Mouse (Mus musculus): ENCODE results near the gene Sh2d6. TPM values are rescaled to one million over a fixed set of nuclear protein-coding genes. Genes with fewer than 3 reads are reported as not detected.

The Sh2d6 gene
- polyA plus RNA-seq, 1 experiment from 2014 or later = 0.66 TPM

GRCm38 (mm10) chr6:72498950-72499349 is 22.6 kb downstream of the Sh2d6 start:
- Histone ChIP-seq H3K27me3 (ENCODE audit: control insufficient read depth, insufficient read depth, low read length) (no peaks in the 10 kb centered on the region), H3K27ac (ENCODE audit: low read depth, low read length) (no peak overlapping the region), H3K4me2 (replicated peaks; ENCODE audit: low read depth, low read length) (no peak overlapping the region), H3K9me3 (ENCODE audit: control insufficient read depth, low read length) (no peaks in the 10 kb centered on the region), H3K4me1 (replicated peaks; ENCODE audit: control insufficient read depth, insufficient read depth, low read length) (no peaks in the 10 kb centered on the region), H3K36me3 (ENCODE audit: control insufficient read depth, insufficient read depth, low read length) (no peaks in the 10 kb centered on the region), H3K4me3 (ENCODE audit: low read depth, low read length) (no peak overlapping the region), H3K9ac (ENCODE audit: low read depth, low read length) (no peak overlapping the region)
- DNase-seq (ENCODE audit: low spot score) (no peak), ATAC-seq (ENCODE audit: low FRiP score) (no peak)
- WGBS = 69% methylated on average over 5 of the region's 5 CpGs

- Histone ChIP-seq H3K36me3 (ENCODE audit: control insufficient read depth, insufficient read depth, low read length) (no peaks in the 10 kb centered on the region), H3K4me2 (replicated peaks; ENCODE audit: low read depth, low read length) (no peak overlapping the region), H3K27me3 (ENCODE audit: control insufficient read depth, insufficient read depth, low read length) (no peaks in the 10 kb centered on the region), H3K4me3 (ENCODE audit: low read depth, low read length) (no peak overlapping the region), H3K27ac (ENCODE audit: low read depth, low read length) (no peak overlapping the region), H3K9me3 (ENCODE audit: control insufficient read depth, low read length) (no peaks in the 10 kb centered on the region), H3K9ac (ENCODE audit: low read depth, low read length) (no peak overlapping the region), H3K4me1 (replicated peaks; ENCODE audit: control insufficient read depth, insufficient read depth, low read length) (no peaks in the 10 kb centered on the region)
- 87% methylated on average over 6 of the region's 6 CpGs for WGBS
- ATAC-seq (ENCODE audit: low FRiP score) (no peak), DNase-seq (ENCODE audit: low spot score) (no peak)
These were observed 28.6 kb downstream of the Sh2d6 start for GRCm38 (mm10) chr6:72492892-72493291.

GRCm38 (mm10) chr6:72491151-72491550 is 30.4 kb downstream of the Sh2d6 start:
- DNase-seq (ENCODE audit: low spot score) (no peak), ATAC-seq (ENCODE audit: low FRiP score) (no peak)
- Histone ChIP-seq H3K4me2 (replicated peaks; ENCODE audit: low read depth, low read length) (no peak overlapping the region), H3K9ac (ENCODE audit: low read depth, low read length) (no peak overlapping the region), H3K4me1 (replicated peaks; ENCODE audit: control insufficient read depth, insufficient read depth, low read length) (no peaks in the 10 kb centered on the region), H3K4me3 (ENCODE audit: low read depth, low read length) (no peak overlapping the region), H3K9me3 (ENCODE audit: control insufficient read depth, low read length) (no peaks in the 10 kb centered on the region), H3K27me3 (ENCODE audit: control insufficient read depth, insufficient read depth, low read length) (no peaks in the 10 kb centered on the region), H3K27ac (ENCODE audit: low read depth, low read length) (no peak overlapping the region), H3K36me3 (ENCODE audit: control insufficient read depth, insufficient read depth, low read length) (no peaks in the 10 kb centered on the region)
- WGBS = 88% methylated on average over 3 of the region's 3 CpGs

GRCm38 (mm10) chr6:72489534-72489933 is 32.0 kb downstream of the Sh2d6 start:
- no peak for DNase-seq (ENCODE audit: low spot score)
- H3K4me1 ChIP-seq (replicated peaks; ENCODE audit: control insufficient read depth, insufficient read depth, low read length) = no peaks in the 10 kb centered on the region
- no peak for ATAC-seq (ENCODE audit: low FRiP score)
- H3K9ac ChIP-seq (ENCODE audit: low read depth, low read length) = no peak overlapping the region
- no peaks in the 10 kb centered on the region for H3K27me3 ChIP-seq (ENCODE audit: control insufficient read depth, insufficient read depth, low read length)
- no peak overlapping the region for H3K4me3 ChIP-seq (ENCODE audit: low read depth, low read length)
- H3K9me3 ChIP-seq (ENCODE audit: control insufficient read depth, low read length) = no peaks in the 10 kb centered on the region
- H3K36me3 ChIP-seq (ENCODE audit: control insufficient read depth, insufficient read depth, low read length) = no peaks in the 10 kb centered on the region
- no peak overlapping the region for H3K4me2 ChIP-seq (replicated peaks; ENCODE audit: low read depth, low read length)
- no peak overlapping the region for H3K27ac ChIP-seq (ENCODE audit: low read depth, low read length)

- H3K4me2 ChIP-seq (replicated peaks; ENCODE audit: low read depth, low read length) = no peak overlapping the region
- no peaks in the 10 kb centered on the region for H3K27me3 ChIP-seq (ENCODE audit: control insufficient read depth, insufficient read depth, low read length)
- no peak for DNase-seq (ENCODE audit: low spot score)
These were observed 32.7 kb downstream of the Sh2d6 start for GRCm38 (mm10) chr6:72488850-72489249.

GRCm38 (mm10) chr6:72487282-72487681 is 34.2 kb downstream of the Sh2d6 start:
- Histone ChIP-seq H3K4me3 (ENCODE audit: low read depth, low read length) (no peak overlapping the region), H3K36me3 (ENCODE audit: control insufficient read depth, insufficient read depth, low read length) (no peaks in the 10 kb centered on the region), H3K27me3 (ENCODE audit: control insufficient read depth, insufficient read depth, low read length) (no peaks in the 10 kb centered on the region), H3K4me2 (replicated peaks; ENCODE audit: low read depth, low read length) (no peak overlapping the region), H3K9ac (ENCODE audit: low read depth, low read length) (no peak overlapping the region), H3K27ac (ENCODE audit: low read depth, low read length) (no peak overlapping the region), H3K9me3 (ENCODE audit: control insufficient read depth, low read length) (no peaks in the 10 kb centered on the region), H3K4me1 (replicated peaks; ENCODE audit: control insufficient read depth, insufficient read depth, low read length) (no peaks in the 10 kb centered on the region)
- ATAC-seq (ENCODE audit: low FRiP score) = no peak
- WGBS = 74% methylated on average over 3 of the region's 3 CpGs
- no peak for DNase-seq (ENCODE audit: low spot score)

More at GRCm38 (mm10) chr6:72488850-72489249, 32.7 kb downstream of the Sh2d6 start:
- Histone ChIP-seq H3K4me3 (ENCODE audit: low read depth, low read length) (no peak overlapping the region), H3K9me3 (ENCODE audit: control insufficient read depth, low read length) (no peaks in the 10 kb centered on the region), H3K9ac (ENCODE audit: low read depth, low read length) (no peak overlapping the region), H3K4me1 (replicated peaks; ENCODE audit: control insufficient read depth, insufficient read depth, low read length) (no peaks in the 10 kb centered on the region), H3K27ac (ENCODE audit: low read depth, low read length) (no peak overlapping the region), H3K36me3 (ENCODE audit: control insufficient read depth, insufficient read depth, low read length) (no peaks in the 10 kb centered on the region)
- ATAC-seq (ENCODE audit: low FRiP score) = no peak
- WGBS = 63% methylated on average over 3 of the region's 3 CpGs

- H3K27me3 ChIP-seq (ENCODE audit: control insufficient read depth, insufficient read depth, low read length) = no peaks in the 10 kb centered on the region
- no peaks in the 10 kb centered on the region for H3K36me3 ChIP-seq (ENCODE audit: control insufficient read depth, insufficient read depth, low read length)
- ATAC-seq (ENCODE audit: low FRiP score) (no peak), DNase-seq (ENCODE audit: low spot score) (no peak)
- no peaks in the 10 kb centered on the region for H3K4me1 ChIP-seq (replicated peaks; ENCODE audit: control insufficient read depth, insufficient read depth, low read length)
- no peak overlapping the region for H3K4me3 ChIP-seq (ENCODE audit: low read depth, low read length)
- no peak overlapping the region for H3K9ac ChIP-seq (ENCODE audit: low read depth, low read length)
- WGBS = 91% methylated on average over 6 of the region's 6 CpGs
- no peak overlapping the region for H3K4me2 ChIP-seq (replicated peaks; ENCODE audit: low read depth, low read length)
- no peaks in the 10 kb centered on the region for H3K9me3 ChIP-seq (ENCODE audit: control insufficient read depth, low read length)
- no peak overlapping the region for H3K27ac ChIP-seq (ENCODE audit: low read depth, low read length)
These were observed 35.2 kb downstream of the Sh2d6 start for GRCm38 (mm10) chr6:72486307-72486706.

GRCm38 (mm10) chr6:72484887-72485286 is 36.6 kb downstream of the Sh2d6 start:
- Histone ChIP-seq H3K27ac (ENCODE audit: low read depth, low read length) (no peak overlapping the region), H3K9ac (ENCODE audit: low read depth, low read length) (no peak overlapping the region), H3K4me3 (ENCODE audit: low read depth, low read length) (no peak overlapping the region), H3K36me3 (ENCODE audit: control insufficient read depth, insufficient read depth, low read length) (no peaks in the 10 kb centered on the region), H3K27me3 (ENCODE audit: control insufficient read depth, insufficient read depth, low read length) (no peaks in the 10 kb centered on the region), H3K4me2 (replicated peaks; ENCODE audit: low read depth, low read length) (no peak overlapping the region), H3K9me3 (ENCODE audit: control insufficient read depth, low read length) (no peaks in the 10 kb centered on the region), H3K4me1 (replicated peaks; ENCODE audit: control insufficient read depth, insufficient read depth, low read length) (no peaks in the 10 kb centered on the region)
- ATAC-seq (ENCODE audit: low FRiP score) (no peak), DNase-seq (ENCODE audit: low spot score) (no peak)
- 80% methylated on average over 4 of the region's 4 CpGs for WGBS

GRCm38 (mm10) chr6:72482156-72482555 is 39.4 kb downstream of the Sh2d6 start:
- DNase-seq (ENCODE audit: low spot score) (no peak), ATAC-seq (ENCODE audit: low FRiP score) (no peak)
- 64% methylated on average over 2 of the region's 2 CpGs for WGBS

More at GRCm38 (mm10) chr6:72482156-72482555, 39.4 kb downstream of the Sh2d6 start:
- Histone ChIP-seq H3K4me3 (ENCODE audit: low read depth, low read length) (no peak overlapping the region), H3K9me3 (ENCODE audit: control insufficient read depth, low read length) (no peaks in the 10 kb centered on the region), H3K4me2 (replicated peaks; ENCODE audit: low read depth, low read length) (no peak overlapping the region), H3K4me1 (replicated peaks; ENCODE audit: control insufficient read depth, insufficient read depth, low read length) (no peaks in the 10 kb centered on the region), H3K27me3 (ENCODE audit: control insufficient read depth, insufficient read depth, low read length) (no peaks in the 10 kb centered on the region), H3K9ac (ENCODE audit: low read depth, low read length) (no peak overlapping the region), H3K36me3 (ENCODE audit: control insufficient read depth, insufficient read depth, low read length) (no peaks in the 10 kb centered on the region), H3K27ac (ENCODE audit: low read depth, low read length) (no peak overlapping the region)

All from hindbrain, embryonic 11.5 days (tissue).